Mouse (Mus musculus): ENCODE measurements around the gene Ttbk2. TPM values are rescaled to one million over a fixed set of nuclear protein-coding genes. Genes with fewer than 3 reads are reported as not detected.

Ttbk2 gene
- total and polyA plus RNA-seq, 2 experiments = 0.61 to 3.0 TPM

DNA sequence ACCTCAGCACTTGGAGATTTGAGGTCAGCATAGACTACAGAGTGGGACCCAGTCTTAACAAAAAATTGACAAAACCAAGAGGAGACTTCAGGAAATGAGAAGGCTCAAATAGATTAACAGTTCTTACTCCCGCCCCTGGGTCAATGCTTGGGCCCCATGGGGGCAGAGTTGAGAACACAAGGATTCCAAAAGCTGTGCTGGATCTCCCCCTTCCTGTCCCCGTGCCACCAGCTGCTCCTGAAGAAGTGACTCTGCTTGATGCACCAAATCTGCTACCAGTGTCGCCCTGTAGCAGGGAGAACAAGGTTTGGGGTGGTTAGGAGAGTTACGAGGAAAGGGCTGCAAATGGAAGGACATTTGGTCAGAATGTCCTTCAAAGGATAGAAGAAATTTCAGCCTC is 126.8 kb downstream of the Ttbk2 start:
- Histone ChIP-seq H3K4me1 (ENCODE audit: control insufficient read depth, insufficient read depth, low read length) (no peaks in the 10 kb centered on the region), H3K79me2 (ENCODE audit: control insufficient read depth, insufficient read depth, low read length) (no peaks in the 10 kb centered on the region), H3K36me3 (ENCODE audit: control insufficient read depth, insufficient read depth, low read length) (peaks cover 67% of the 10 kb centered on the region), H3K27ac (replicated peaks; ENCODE audit: insufficient read depth, low read depth, low read length) (no peak overlapping the region), H3K9ac (ENCODE audit: low read depth, low read length) (no peak overlapping the region), H3K27me3 (ENCODE audit: control insufficient read depth, insufficient read depth, low read length) (no peaks in the 10 kb centered on the region), H3K4me3 (ENCODE audit: insufficient read depth, low read depth, low read length) (no peak overlapping the region)
- TF ChIP-seq CTCF (IDR thresholded peaks at IDR 0.05; ENCODE audit: low read depth, low read length) (no peak), POLR2A (IDR thresholded peaks at IDR 0.05; ENCODE audit: extremely low read depth, insufficient read depth, low read length) (no peak)
- no peak for DNase-seq (ENCODE audit: extremely low read depth, low read depth, low spot score)
- WGBS = 83% methylated on average over 4 of the region's 4 CpGs

DNA sequence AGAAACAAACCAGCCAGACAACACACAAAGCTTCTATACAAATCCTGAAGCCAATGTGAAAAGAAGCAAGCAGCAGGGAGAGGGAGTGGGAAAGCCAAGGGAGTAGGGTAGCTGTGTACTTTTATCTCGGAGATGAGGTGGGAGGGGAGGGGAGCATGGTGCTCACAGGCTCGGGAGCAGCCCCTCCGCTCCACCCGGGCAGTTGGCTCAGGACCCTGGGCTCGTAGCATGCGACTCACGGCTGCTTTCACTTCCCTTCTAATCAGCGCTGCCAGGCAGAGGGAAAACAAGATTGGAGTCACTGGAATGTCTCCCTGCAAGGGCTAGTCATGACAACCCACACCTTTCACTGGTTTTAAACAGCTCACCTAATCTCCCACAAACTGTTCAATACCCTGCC is 127.9 kb downstream of the Ttbk2 start:
- no peaks in the 10 kb centered on the region for H3K4me1 ChIP-seq (ENCODE audit: control insufficient read depth, insufficient read depth, low read length)
- WGBS = 76% methylated on average over 8 of the region's 8 CpGs
- no peak overlapping the region for H3K9ac ChIP-seq (ENCODE audit: low read depth, low read length)
- no peaks in the 10 kb centered on the region for H3K27me3 ChIP-seq (ENCODE audit: control insufficient read depth, insufficient read depth, low read length)
- no peaks in the 10 kb centered on the region for H3K79me2 ChIP-seq (ENCODE audit: control insufficient read depth, insufficient read depth, low read length)
- TF ChIP-seq POLR2A (IDR thresholded peaks at IDR 0.05; ENCODE audit: extremely low read depth, insufficient read depth, low read length) = no peak
- TF ChIP-seq CTCF (IDR thresholded peaks at IDR 0.05; ENCODE audit: low read depth, low read length) = no peak
- no peak overlapping the region for H3K27ac ChIP-seq (replicated peaks; ENCODE audit: insufficient read depth, low read depth, low read length)
- H3K4me3 ChIP-seq (ENCODE audit: insufficient read depth, low read depth, low read length) = no peak overlapping the region
- H3K36me3 ChIP-seq (ENCODE audit: control insufficient read depth, insufficient read depth, low read length) = peaks cover 73% of the 10 kb centered on the region
- no peak for DNase-seq (ENCODE audit: extremely low read depth, low read depth, low spot score)

GRCm38 (mm10) chr2:120721911-120722310 is 128.5 kb downstream of the Ttbk2 start:
- no peaks in the 10 kb centered on the region for H3K4me1 ChIP-seq (ENCODE audit: control insufficient read depth, insufficient read depth, low read length)
- no peak for TF ChIP-seq CTCF (IDR thresholded peaks at IDR 0.05; ENCODE audit: low read depth, low read length)
- TF ChIP-seq POLR2A (IDR thresholded peaks at IDR 0.05; ENCODE audit: extremely low read depth, insufficient read depth, low read length) = no peak
- H3K27ac ChIP-seq (replicated peaks; ENCODE audit: insufficient read depth, low read depth, low read length) = no peak overlapping the region
- DNase-seq (ENCODE audit: extremely low read depth, low read depth, low spot score) = no peak
- H3K4me3 ChIP-seq (ENCODE audit: insufficient read depth, low read depth, low read length) = no peak overlapping the region
- H3K27me3 ChIP-seq (ENCODE audit: control insufficient read depth, insufficient read depth, low read length) = no peaks in the 10 kb centered on the region
- no peak overlapping the region for H3K9ac ChIP-seq (ENCODE audit: low read depth, low read length)
- WGBS = 97% methylated on average over 2 of the region's 2 CpGs
- H3K79me2 ChIP-seq (ENCODE audit: control insufficient read depth, insufficient read depth, low read length) = no peaks in the 10 kb centered on the region
- H3K36me3 ChIP-seq (ENCODE audit: control insufficient read depth, insufficient read depth, low read length) = peaks cover 73% of the 10 kb centered on the region

DNA sequence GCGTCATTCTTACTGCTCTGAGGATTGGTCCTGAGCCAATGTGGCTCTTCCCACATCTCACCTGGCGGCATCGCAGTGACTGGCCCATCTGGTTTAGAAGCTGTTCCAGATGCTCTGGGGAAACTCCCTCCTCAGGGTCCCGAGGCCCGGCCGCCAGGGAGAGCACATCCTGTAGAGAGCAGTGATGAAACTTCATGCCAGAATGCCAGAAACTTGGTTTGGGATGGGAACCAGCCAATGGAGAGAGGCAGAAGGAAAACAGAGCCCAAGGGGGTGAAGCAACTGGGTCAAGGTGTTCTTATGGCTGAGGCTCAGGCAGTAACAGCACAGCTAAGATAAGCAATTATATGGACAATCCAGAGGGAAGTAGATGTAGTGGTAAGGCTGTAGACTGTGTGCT is 129.6 kb downstream of the Ttbk2 start:
- DNase-seq (ENCODE audit: extremely low read depth, low read depth, low spot score) = no peak
- no peaks in the 10 kb centered on the region for H3K27me3 ChIP-seq (ENCODE audit: control insufficient read depth, insufficient read depth, low read length)
- no peak overlapping the region for H3K27ac ChIP-seq (replicated peaks; ENCODE audit: insufficient read depth, low read depth, low read length)
- 94% methylated on average over 6 of the region's 6 CpGs for WGBS
- H3K4me3 ChIP-seq (ENCODE audit: insufficient read depth, low read depth, low read length) = no peak overlapping the region
- no peak overlapping the region for H3K9ac ChIP-seq (ENCODE audit: low read depth, low read length)
- no peaks in the 10 kb centered on the region for H3K79me2 ChIP-seq (ENCODE audit: control insufficient read depth, insufficient read depth, low read length)
- H3K4me1 ChIP-seq (ENCODE audit: control insufficient read depth, insufficient read depth, low read length) = no peaks in the 10 kb centered on the region
- TF ChIP-seq POLR2A (IDR thresholded peaks at IDR 0.05; ENCODE audit: extremely low read depth, insufficient read depth, low read length) (no peak), CTCF (IDR thresholded peaks at IDR 0.05; ENCODE audit: low read depth, low read length) (no peak)
- peaks cover 68% of the 10 kb centered on the region for H3K36me3 ChIP-seq (ENCODE audit: control insufficient read depth, insufficient read depth, low read length)

DNA sequence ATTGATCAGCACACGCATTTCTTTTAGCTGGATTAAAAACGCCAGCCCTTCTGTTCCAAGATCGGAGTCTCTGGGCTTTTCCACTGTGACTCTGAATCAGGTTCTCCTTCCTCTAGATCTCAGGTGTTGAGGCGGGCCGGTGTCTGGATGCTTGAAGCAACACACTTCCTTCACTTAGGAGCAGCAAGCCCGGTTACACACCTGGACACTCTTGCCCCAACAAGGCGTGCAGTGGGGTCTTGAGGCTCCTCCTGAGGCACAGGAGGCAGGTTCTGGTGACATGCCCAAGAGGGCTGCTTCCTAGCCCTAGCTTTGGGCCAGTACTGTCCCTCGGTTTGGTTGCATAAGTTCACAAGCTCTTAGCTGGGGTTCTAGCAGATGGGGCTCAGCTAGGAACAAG is 131.9 kb downstream of the Ttbk2 start:
- WGBS = 95% methylated on average over 8 of the region's 8 CpGs
- Histone ChIP-seq H3K9ac (ENCODE audit: low read depth, low read length) (no peak overlapping the region), H3K79me2 (ENCODE audit: control insufficient read depth, insufficient read depth, low read length) (no peaks in the 10 kb centered on the region), H3K27ac (replicated peaks; ENCODE audit: insufficient read depth, low read depth, low read length) (no peak overlapping the region), H3K4me3 (ENCODE audit: insufficient read depth, low read depth, low read length) (no peak overlapping the region), H3K36me3 (ENCODE audit: control insufficient read depth, insufficient read depth, low read length) (peaks cover 49% of the 10 kb centered on the region), H3K27me3 (ENCODE audit: control insufficient read depth, insufficient read depth, low read length) (no peaks in the 10 kb centered on the region), H3K4me1 (ENCODE audit: control insufficient read depth, insufficient read depth, low read length) (no peaks in the 10 kb centered on the region)
- no peak for DNase-seq (ENCODE audit: extremely low read depth, low read depth, low spot score)
- TF ChIP-seq POLR2A (IDR thresholded peaks at IDR 0.05; ENCODE audit: extremely low read depth, insufficient read depth, low read length) (no peak), CTCF (IDR thresholded peaks at IDR 0.05; ENCODE audit: low read depth, low read length) (no peak)

DNA sequence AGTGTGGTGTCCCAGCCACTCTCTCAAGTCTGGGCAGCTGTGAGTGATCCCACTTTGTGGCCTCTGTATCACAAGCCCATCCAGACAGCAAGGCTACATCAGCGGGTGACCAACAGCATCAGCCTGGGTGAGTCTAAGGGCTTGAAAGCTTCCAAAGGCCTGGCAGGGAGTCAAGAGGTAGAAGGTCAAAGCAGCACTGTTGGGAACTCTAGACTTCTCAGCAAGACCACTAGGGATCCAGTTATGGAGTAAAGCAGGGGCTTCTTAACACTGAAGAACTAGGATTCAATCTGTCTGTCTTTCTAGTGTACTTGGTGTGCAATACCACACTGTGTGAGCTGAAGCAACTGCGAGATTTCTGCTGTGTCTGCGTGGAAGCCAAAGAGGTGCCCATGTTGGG is 137.0 kb downstream of the Ttbk2 start:
- Histone ChIP-seq H3K79me2 (ENCODE audit: control insufficient read depth, insufficient read depth, low read length) (no peaks in the 10 kb centered on the region), H3K27ac (replicated peaks; ENCODE audit: insufficient read depth, low read depth, low read length) (no peak overlapping the region), H3K36me3 (ENCODE audit: control insufficient read depth, insufficient read depth, low read length) (peaks cover 19% of the 10 kb centered on the region), H3K9ac (ENCODE audit: low read depth, low read length) (no peak overlapping the region), H3K4me3 (ENCODE audit: insufficient read depth, low read depth, low read length) (no peak overlapping the region), H3K27me3 (ENCODE audit: control insufficient read depth, insufficient read depth, low read length) (no peaks in the 10 kb centered on the region), H3K4me1 (ENCODE audit: control insufficient read depth, insufficient read depth, low read length) (no peaks in the 10 kb centered on the region)
- TF ChIP-seq POLR2A (IDR thresholded peaks at IDR 0.05; ENCODE audit: extremely low read depth, insufficient read depth, low read length) = no peak
- TF ChIP-seq CTCF (IDR thresholded peaks at IDR 0.05; ENCODE audit: low read depth, low read length) = no peak
- whole genome bisulfite sequencing = 98% methylated on average over 3 of the region's 3 CpGs
- no peak for DNase-seq (ENCODE audit: extremely low read depth, low read depth, low spot score)
